Mouse (Mus musculus): ENCODE measurements at regions not wholly inside any gene's neighbourhood (a gene's known extent, or its start where the extent isn't known, plus 50 kb on each side); places are given as distances from the start of the nearest gene placed in this dataset.

- TF ChIP-seq CTCF (IDR thresholded peaks at IDR 0.05; ENCODE audit: low read depth), result peak; percentile 40; the same call in 1 of the 2 replicates
- TF ChIP-seq EP300 (IDR thresholded peaks at IDR 0.05; ENCODE audit: low read depth), result no peak
These were observed 139.3 kb upstream of the Dcn start for GRCm38 (mm10) chr10:97339866-97340706.

Measured in liver, embryonic 14.5 days (tissue).